Mouse (Mus musculus) cerebellum, adult 18-20 months (tissue): ENCODE data around the gene Gch1.

ENCODE experiments used
- DNase-seq, 2 experiments: peaks; one replicate each; pipeline ENCODE4 v3.0.0; 2021

The Gch1 gene

GRCm38 (mm10) chr14:47205270-47205972 lies 16.2 kb upstream of the Gch1 start:
- no peak for DNase-seq

GRCm38 (mm10) chr14:47197340-47197739 lies 8.1 kb upstream of the Gch1 start:
- no peak for DNase-seq

DNA sequence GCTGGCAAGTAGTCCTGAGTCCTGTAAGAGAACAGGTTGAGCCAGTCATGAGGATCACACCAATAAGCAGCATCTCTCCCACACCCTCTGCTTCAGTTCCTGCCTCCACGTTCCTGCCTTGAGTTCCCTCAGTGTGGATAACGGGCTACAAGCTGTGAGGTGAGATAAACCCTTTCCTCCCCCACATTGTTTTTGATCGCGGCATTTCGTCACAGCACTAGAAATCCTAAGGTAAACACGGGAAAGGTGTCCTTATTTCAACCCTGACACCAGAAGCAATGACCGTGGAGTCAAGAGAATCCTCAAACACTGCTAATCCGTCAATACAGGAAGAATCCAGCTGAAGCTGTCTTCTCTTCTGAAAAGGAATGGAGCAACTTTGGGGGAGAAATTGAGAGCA lies 7.5 kb upstream of the Gch1 start:
- no peak for DNase-seq

GRCm38 (mm10) chr14:47194096-47194495 lies 4.9 kb upstream of the Gch1 start:
- DNase-seq: no peak

DNA sequence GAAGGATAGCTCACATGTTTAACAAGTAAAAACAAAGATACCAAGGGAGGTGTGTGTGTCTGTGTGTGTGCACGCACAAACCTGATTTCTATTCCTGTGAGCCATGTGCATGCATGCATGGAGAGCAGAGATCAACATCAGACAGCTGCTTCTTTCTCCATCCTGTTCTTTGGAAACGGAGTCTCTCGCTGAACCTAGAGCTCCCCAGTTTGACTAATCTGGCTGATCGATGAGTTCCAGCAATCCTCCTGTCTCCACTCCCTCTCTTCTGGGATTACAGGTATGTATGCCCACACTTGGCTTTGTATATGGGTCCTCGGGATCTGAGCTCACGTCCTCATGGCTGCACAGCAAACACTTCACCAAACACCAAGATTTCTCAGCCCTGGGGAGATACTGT lies 4.3 kb upstream of the Gch1 start:
- DNase-seq: no peak

GRCm38 (mm10) chr14:47191861-47192260 lies 2.6 kb upstream of the Gch1 start:
- DNase-seq: no peak

DNA sequence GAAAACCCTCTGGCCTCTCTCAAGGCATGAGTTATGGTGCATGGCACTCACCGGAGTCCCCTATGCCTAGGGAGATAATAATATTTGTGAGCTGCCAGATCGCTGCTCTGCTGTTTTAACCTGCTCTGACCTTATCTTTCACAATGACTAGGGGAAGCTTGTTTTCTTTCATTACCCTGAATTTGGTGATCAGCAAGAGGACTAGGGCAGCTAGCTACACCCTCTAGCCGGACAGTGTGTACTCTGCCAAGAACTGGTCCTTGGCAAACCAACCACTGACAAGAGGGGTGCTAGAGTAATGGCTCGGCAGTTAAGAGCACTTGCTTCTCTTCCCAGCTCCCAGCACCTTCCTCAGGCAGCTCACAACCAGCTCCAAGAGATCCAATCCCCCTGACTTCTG lies 1.4 kb upstream of the Gch1 start:
- DNase-seq: no peak

DNA sequence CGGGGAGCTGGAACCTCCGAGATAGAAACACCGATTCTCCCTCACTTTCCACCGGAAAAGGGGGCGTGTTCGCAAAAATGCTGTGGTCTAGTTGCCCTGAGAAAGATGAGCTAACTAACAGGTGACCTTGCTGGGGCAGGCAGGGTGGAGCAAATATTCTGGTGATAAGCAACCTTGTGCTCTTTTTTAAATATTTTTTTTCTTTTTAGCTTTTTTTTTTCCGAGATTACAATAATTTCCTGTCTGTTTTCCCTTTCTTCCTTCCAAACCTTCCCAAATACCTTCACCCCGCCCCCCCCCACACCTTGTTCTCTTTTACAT lies 382 bp upstream of the Gch1 start:
- no peak for DNase-seq

GRCm38 (mm10) chr14:47188475-47188847 lies 752 bp downstream of the Gch1 start:
- no peak for DNase-seq

DNA sequence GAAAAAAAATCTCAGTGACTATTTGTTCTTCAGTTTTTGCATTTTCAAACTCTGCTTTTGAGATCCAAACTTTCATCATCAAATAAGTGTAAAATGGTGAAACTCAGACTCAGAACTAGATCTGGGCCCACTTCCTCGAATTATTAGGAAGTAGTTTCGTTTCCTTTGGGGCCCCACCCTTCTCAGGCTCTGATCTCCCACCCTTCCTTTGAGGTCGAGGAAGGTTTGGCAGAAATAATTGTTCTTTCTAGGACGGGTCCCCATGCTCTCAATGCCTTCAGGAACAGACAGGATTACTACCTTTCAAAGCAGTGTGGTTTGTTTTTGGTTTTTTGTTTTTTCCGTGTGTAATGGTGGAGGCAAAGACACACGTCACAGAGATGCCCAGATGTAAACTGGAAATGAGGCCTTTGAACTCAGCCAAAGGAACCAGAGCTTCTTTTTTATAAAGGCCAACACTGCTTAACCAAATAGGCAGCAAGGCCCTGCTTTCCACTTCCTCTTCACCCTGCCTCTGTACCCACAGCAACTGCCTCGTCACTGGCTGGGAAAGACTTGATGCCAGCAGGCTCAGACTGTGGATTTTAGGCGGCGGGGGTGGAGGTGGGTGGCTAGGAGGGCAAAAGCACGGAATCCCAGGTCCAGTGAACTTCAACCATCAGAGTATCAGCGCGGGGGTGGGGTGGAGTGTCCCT lies 1.4 kb downstream of the Gch1 start:
- DNase-seq: no peak

GRCm38 (mm10) chr14:47187261-47187660 lies 2.0 kb downstream of the Gch1 start:
- no peak for DNase-seq

DNA sequence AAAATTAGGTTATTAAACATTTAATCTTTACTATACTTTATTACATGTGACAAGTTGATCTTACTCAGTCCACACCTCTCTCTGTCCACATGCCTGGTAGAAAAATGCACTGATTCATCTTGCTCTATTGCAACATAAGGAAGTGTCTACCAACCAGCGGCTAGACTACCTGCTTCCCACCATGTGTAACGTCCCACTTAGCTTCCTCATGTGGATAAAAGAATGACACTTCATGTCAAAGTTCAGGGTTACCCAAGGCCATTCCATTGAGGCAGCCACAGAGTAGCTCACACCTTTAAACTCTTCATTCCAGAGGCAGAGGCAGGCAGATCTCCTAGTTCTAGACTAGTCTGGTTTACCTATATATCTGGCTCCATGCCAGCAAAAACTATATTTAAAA lies 2.7 kb downstream of the Gch1 start:
- DNase-seq: no peak

DNA sequence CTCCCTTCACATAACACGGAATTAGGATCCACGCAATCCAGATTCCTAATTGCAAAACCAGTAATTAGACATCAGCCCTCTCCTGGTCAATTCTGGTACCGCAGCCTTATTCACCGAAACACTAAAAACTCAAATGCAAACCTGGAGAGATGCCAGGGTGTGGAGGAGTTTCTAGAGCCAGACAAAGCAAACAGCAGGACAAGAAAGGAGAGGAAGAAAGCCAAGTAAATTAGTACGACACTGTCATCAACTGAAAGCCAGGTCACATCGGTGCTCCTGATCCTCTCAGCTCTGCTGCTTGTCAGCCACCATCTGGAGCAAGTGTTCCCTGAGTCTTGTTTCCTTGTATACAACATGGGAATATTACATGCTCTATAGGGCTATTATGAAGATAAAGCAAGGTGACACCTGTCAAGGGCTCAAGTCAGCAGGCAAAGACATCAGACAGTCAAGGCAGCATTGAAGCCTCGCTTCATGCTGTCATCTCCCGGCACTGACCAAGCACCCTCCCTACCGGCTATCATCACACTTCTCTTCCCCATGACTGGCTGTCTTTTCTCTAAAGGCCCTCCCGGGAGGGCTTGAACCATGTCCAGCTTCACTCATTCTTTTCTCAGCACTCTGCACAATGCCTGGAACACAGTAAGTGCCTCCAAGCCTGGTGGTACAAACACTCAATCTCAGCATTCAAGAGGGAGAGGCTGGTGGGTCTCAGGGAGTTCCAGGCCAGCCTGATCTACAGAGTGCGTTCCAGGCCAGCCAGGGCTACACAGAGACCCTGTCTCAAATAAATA lies 7.5 kb downstream of the Gch1 start:
- peak; percentile 31 to 42 for DNase-seq

DNA sequence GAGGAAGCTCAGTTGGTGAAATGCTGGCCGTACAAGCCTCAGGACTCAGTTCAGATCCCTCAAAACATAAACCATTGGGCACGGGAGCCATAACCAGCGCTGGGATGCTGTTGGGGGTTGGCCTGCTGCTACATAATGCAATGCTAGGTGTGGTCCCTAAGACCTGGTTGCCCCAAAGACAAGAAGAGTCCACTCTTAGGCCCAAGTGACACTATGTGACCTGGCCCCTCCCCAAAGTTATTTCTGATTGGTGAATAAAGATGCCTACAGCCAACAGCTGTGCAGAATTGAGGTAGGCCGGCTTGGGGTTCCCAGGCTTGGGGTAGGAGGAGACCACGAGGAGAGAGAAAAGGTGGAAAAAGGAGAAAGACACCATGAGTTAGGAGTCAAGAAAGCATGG lies 10.4 kb downstream of the Gch1 start:
- DNase-seq: no peak

DNA sequence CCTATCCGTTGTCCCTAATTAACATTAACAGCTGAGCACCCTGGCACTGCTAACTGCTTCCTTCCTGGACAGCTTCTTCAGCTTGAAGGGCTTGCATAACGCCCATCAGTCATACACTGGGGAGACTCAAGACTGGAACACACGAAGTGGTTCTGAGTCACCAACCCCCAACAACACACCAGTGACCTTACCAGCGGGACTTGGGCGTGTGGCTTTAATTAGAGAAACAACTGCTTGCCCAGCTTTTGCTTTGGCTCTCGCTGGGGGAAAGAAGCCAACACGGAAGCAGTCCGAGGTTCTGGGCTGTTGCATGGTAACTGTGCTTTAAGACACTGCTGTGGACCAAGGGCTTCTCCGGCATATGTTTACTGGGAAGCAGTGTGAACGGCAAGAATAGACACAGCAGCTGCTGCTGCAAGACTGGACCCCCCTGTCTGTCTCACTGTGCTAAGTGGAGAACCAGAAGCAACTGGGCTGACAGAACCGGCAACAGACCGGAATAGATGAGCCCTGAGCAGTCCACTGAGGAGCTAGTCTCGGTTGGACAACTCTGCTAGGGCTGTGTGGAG lies 11.3 kb downstream of the Gch1 start:
- peak; percentile 1 to 12 for DNase-seq

GRCm38 (mm10) chr14:47176226-47176625 lies 13.0 kb downstream of the Gch1 start:
- no peak for DNase-seq

DNA sequence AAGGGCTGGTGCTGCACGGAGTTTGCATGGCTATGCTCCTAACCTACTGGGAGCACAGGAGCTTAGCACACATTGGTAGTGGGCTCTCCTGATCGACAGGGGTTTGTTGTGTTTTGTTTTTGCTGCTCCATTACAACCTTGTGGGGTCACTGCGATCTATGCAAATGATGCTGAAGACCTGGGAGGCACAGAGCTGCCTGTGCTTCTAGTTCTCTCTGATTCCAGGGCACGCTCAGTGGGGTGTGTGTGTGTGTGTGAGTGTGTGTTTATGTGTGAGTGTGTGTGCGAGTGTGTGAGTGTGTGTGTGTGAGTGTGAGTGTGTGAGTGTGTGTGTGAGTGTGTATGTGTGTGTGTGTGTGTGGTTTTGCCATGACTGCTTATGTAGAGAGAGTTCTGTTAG lies 14.1 kb downstream of the Gch1 start:
- no peak for DNase-seq

- no peak for DNase-seq
These were observed 17.1 kb downstream of the Gch1 start for GRCm38 (mm10) chr14:47172073-47172472.

DNA sequence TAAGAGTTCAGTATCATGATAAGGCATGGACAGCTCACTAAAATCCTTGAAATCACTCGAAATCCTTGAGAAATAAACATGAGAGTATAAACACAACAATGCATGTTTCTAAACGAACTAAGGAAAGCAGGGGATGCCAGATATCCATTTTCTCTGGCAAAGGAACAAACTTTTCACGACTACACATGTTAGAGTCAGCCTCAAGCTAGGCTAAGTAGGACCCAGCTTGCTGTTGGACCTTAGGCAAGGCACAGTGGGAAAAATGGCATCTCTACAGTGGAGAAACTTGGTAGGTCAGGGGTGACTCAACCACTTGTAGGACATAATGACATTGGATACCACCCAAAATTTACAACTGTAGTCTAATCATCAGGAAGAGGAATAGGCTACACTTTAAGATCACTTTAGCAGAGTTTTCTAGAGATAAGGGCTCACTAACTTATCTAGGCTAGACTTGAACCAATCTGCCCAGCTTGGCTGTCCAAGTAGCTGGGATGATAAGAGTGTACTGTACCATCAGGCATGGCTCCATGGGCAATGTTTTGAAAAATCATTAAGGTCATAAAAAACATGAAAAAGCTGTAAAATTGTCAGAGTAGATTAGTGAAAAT lies 18.6 kb downstream of the Gch1 start:
- no peak for DNase-seq

GRCm38 (mm10) chr14:47169677-47170410 lies 19.4 kb downstream of the Gch1 start:
- no peak for DNase-seq

GRCm38 (mm10) chr14:47165741-47166140 lies 23.5 kb downstream of the Gch1 start:
- no peak for DNase-seq

- no peak for DNase-seq
These were observed 24.1 kb downstream of the Gch1 start for GRCm38 (mm10) chr14:47165117-47165516.
